9 mouse cellular contexts compared by ENCODE assay signal in the genomic region with DNA sequence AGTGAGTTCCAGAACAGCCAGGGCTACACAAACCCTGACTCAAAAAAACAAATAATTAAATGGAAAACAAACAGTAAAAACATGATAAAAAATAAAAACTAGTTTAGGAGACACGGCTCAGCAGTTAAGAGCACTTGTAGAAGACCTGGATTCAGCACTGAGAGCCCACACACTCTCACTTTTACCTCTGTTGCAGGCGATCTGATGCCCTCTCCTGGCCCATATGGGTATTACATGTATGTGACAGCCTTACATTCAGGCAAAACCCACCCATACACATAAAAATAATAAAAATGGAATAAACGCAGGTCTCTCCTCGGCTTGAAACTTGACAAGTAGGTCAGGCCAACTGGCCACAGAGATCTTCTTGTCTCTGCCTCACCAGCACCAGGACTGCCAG. TPM values are rescaled to one million over a fixed set of nuclear protein-coding genes. Genes with fewer than 3 reads are reported as not detected.
DNase-seq lines count a peak whose midpoint lies in the region; ATAC-seq and TF ChIP-seq lines count a peak whose summit lies in the region.
"Had no signal": no experiment of that assay in that cellular context is flagged by ENCODE, and none has a peak within 500 bp of the region (broad histone marks: within the 10 kb centered on the region; RNA-seq: fewer than 3 reads in every experiment).

No protein-coding gene starts in this region.

- DNase-seq in ovary, postnatal 10 days (ENCODE audit: low spot score) = peak; percentile 41
- no peak for DNase-seq in ovary, adult 18-20 months (ENCODE audit: low spot score)
- DNase-seq in cerebellum, adult 8-10 months = peak; percentile 85
- peak; percentile 91 for DNase-seq in forebrain, postnatal 0 days
- DNase-seq in layer of hippocampus, postnatal 25 days (ENCODE audit: extremely low spot score in 1 of 2, low spot score in 1 of 2) = peak; percentile 44 to 79
- peak; percentile 85 for DNase-seq in mesoderm, embryonic 11.5 days (ENCODE audit: low read depth, low spot score)
- DNase-seq in skeletal muscle tissue, adult 2 months (ENCODE audit: low read depth, low spot score) = peak; percentile 67

- no peaks in the 10 kb centered on the region for H3K36me3 ChIP-seq in forebrain, postnatal 0 days (ENCODE audit: insufficient read depth)
- no peaks in the 10 kb centered on the region for H3K36me3 ChIP-seq in hindbrain, embryonic 16.5 days (ENCODE audit: control insufficient read depth, insufficient read depth, low read length)

- 0 out of 2 replicates have a peak, but pooled peaks cover 2% of the 10 kb centered on the region for H3K4me1 ChIP-seq in forebrain, postnatal 0 days (ENCODE audit: insufficient read depth)
- no peaks in the 10 kb centered on the region for H3K4me1 ChIP-seq in hindbrain, embryonic 16.5 days (ENCODE audit: control insufficient read depth, insufficient read depth, low read depth, low read length)

- H3K4me3 ChIP-seq in forebrain, postnatal 0 days (ENCODE audit: low read depth, low read length) = no peak overlapping the region
- H3K4me3 ChIP-seq in hindbrain, embryonic 16.5 days (ENCODE audit: low read length) = no peak overlapping the region
- H3K4me3 ChIP-seq: megakaryocyte, embryonic 14.5 days had no signal

- no peak overlapping the region for H3K4me2 ChIP-seq in forebrain, postnatal 0 days (ENCODE audit: low read depth)
- H3K4me2 ChIP-seq in hindbrain, embryonic 16.5 days (ENCODE audit: low read length) = no peak overlapping the region

- no peaks in the 10 kb centered on the region for H3K9me3 ChIP-seq in forebrain, postnatal 0 days (ENCODE audit: low read length)
- no peaks in the 10 kb centered on the region for H3K9me3 ChIP-seq in hindbrain, embryonic 16.5 days (ENCODE audit: control insufficient read depth, low read length)

- H3K27ac ChIP-seq in forebrain, postnatal 0 days (ENCODE audit: low read depth, low read length) = no peak overlapping the region
- no peak overlapping the region for H3K27ac ChIP-seq in hindbrain, embryonic 16.5 days (ENCODE audit: low read depth, low read length)

- H3K9ac ChIP-seq in forebrain, postnatal 0 days = no peak overlapping the region
- no peak overlapping the region for H3K9ac ChIP-seq in hindbrain, embryonic 16.5 days (ENCODE audit: low read depth, low read length)

- H3K27me3 ChIP-seq in forebrain, postnatal 0 days (ENCODE audit: insufficient read depth, low read length) = no peaks in the 10 kb centered on the region
- no peaks in the 10 kb centered on the region for H3K27me3 ChIP-seq in hindbrain, embryonic 16.5 days (replicated peaks; ENCODE audit: control insufficient read depth, insufficient read depth, low read length)

- 4% methylated on average over 4 of the region's 4 CpGs for WGBS in forebrain, postnatal 0 days
- WGBS in hindbrain, embryonic 16.5 days = 11% methylated on average over 4 of the region's 4 CpGs

- TF ChIP-seq CTCF in forebrain, postnatal 0 days (IDR thresholded peaks at IDR 0.05; ENCODE audit: low read depth) = peak; percentile 92

- ATAC-seq in forebrain, postnatal 0 days = peak; percentile 81
- peak; percentile 76 for ATAC-seq in hindbrain, embryonic 16.5 days

RNA-seq across cellular contexts. Expression of a gene that starts 10.3 kb away (rescaled TPM):
- total RNA-seq in forebrain, postnatal 0 days (2014; rRNA removed) = 0.38 TPM in 1 of 2 replicates, not detected in the other
- polyA plus RNA-seq in forebrain, postnatal 0 days (2015; fragmentation: Nextera tagmentation; extraction: Ambion mirVana) = 0.64 and 1.2 TPM in 2 replicates
- polyA plus RNA-seq in hindbrain, embryonic 16.5 days (2015; fragmentation: Nextera tagmentation; extraction: Ambion mirVana) = 0.86 and 2.6 TPM in 2 replicates
- under 1 TPM in 1 of 2 experiments, not detected in 1; 0.42 TPM for total RNA-seq in layer of hippocampus, postnatal 25 days (2021)

RNA-seq across cellular contexts. Expression of a gene that starts 12.2 kb away (rescaled TPM):
- 325 and 407 TPM in 2 replicates for total RNA-seq in forebrain, postnatal 0 days (2014; rRNA removed)
- polyA plus RNA-seq in forebrain, postnatal 0 days (2015; fragmentation: Nextera tagmentation; extraction: Ambion mirVana) = 297 and 302 TPM in 2 replicates
- polyA plus RNA-seq in hindbrain, embryonic 16.5 days (2015; fragmentation: Nextera tagmentation; extraction: Ambion mirVana) = 384 and 414 TPM in 2 replicates
- total RNA-seq in layer of hippocampus, postnatal 25 days (2021) = 100 to 1,000 TPM; 241 to 264 TPM

RNA-seq across cellular contexts. Expression of a gene that starts 39.1 kb away (rescaled TPM):
- total RNA-seq in forebrain, postnatal 0 days (2014; rRNA removed) = 237 and 298 TPM in 2 replicates
- 182 and 233 TPM in 2 replicates for polyA plus RNA-seq in forebrain, postnatal 0 days (2015; fragmentation: Nextera tagmentation; extraction: Ambion mirVana)
- polyA plus RNA-seq in hindbrain, embryonic 16.5 days (2015; fragmentation: Nextera tagmentation; extraction: Ambion mirVana) = 303 and 304 TPM in 2 replicates
- 100 to 1,000 TPM; 390 to 437 TPM for total RNA-seq in layer of hippocampus, postnatal 25 days (2021)
